Mouse (Mus musculus) forebrain, embryonic 11.5 days (tissue): Measurements from ENCODE around the gene Etnppl. TPM values are rescaled to one million over a fixed set of nuclear protein-coding genes. Genes with fewer than 3 reads are reported as not detected.

Experiments
- ATAC-seq: fragments of 200-750 bp; cut with Nextera tagmentation; replicated peaks from 2 replicates; pipeline ENCODE4 v1.8.0; 2017; ENCODE audit warnings: moderate TSS enrichment; ENCODE audit not compliant: low FRiP score
- DNase-seq: peaks from one replicate; pipeline ENCODE4 v3.0.0-alpha.2; 2017; ENCODE audit warnings: low spot score
- H3K27ac ChIP-seq: fragments of 300-500 bp; sonication (generic); 2 replicates; pipeline ENCODE4 v1.5.1; 2014; ENCODE audit warnings: low read depth, low read length
- H3K27me3 ChIP-seq: fragments of 300-500 bp; sonication (generic); 2 replicates; pipeline ENCODE4 v1.6.1; 2014; ENCODE audit warnings: mild to moderate bottlenecking, low read length, mixed read lengths; ENCODE audit not compliant: control insufficient read depth, insufficient read depth
- H3K36me3 ChIP-seq: fragments of 300-500 bp; sonication (generic); 2 replicates; pipeline ENCODE4 v1.6.1; 2014; ENCODE audit warnings: mild to moderate bottlenecking, low read length, moderate library complexity, mixed read lengths; ENCODE audit not compliant: control insufficient read depth, insufficient read depth
- H3K4me1 ChIP-seq: fragments of 300-500 bp; sonication (generic); replicated peaks from 2 replicates; pipeline ENCODE4 v1.6.1; 2014; ENCODE audit warnings: low read length, mixed read lengths; ENCODE audit not compliant: control insufficient read depth, insufficient read depth
- H3K4me2 ChIP-seq: fragments of 300-500 bp; sonication (generic); 2 replicates; pipeline ENCODE4 v1.6.1; 2014; ENCODE audit warnings: low read depth, mild to moderate bottlenecking, low read length, moderate library complexity, mixed read lengths; ENCODE audit not compliant: severe bottlenecking
- H3K4me3 ChIP-seq: fragments of 300-500 bp; sonication (generic); 2 replicates; pipeline ENCODE4 v1.5.1; 2014; ENCODE audit warnings: low read depth, low read length
- H3K9ac ChIP-seq: fragments of 300-500 bp; sonication (generic); 2 replicates; pipeline ENCODE4 v1.6.1; 2014; ENCODE audit warnings: low read length
- H3K9me3 ChIP-seq: fragments of 300-500 bp; sonication (generic); 2 replicates; pipeline ENCODE4 v1.6.1; 2016; ENCODE audit warnings: low read length, mixed read lengths; ENCODE audit not compliant: control insufficient read depth
- WGBS: fragments of 180-500 bp; shearing (Covaris S2); extraction: QIAGEN DNeasy Blood & Tissue Kit; methylation state at CpG from one replicate; pipeline ENCODE4 v1.1.7; 2014; 5-methylcytosine and 5-hydroxymethylcytosine counted together
- polyA plus RNA-seq: library from polyadenylated mRNA; unstranded; fragments of >200 nt; fragmentation: Nextera tagmentation; extraction: Ambion mirVana; gene quantifications from 2 replicates; pipeline ENCODE4 v1.2.1, GENCODE M21; 2014

Etnppl gene
- polyA plus RNA-seq, 1 experiment from 2014 or later: not detected

GRCm38 (mm10) chr3:130584007-130584406, 33.2 kb upstream of the Etnppl start:
- no peak overlapping the region for H3K27ac ChIP-seq
- no peaks in the 10 kb centered on the region for H3K4me1 ChIP-seq
- 75% methylated on average over 7 of the region's 7 CpGs for WGBS
- no peak overlapping the region for H3K4me2 ChIP-seq
- no peak for ATAC-seq
- H3K27me3 ChIP-seq: no peaks in the 10 kb centered on the region
- DNase-seq: no peak
- no peak overlapping the region for H3K4me3 ChIP-seq
- H3K9me3 ChIP-seq: no peaks in the 10 kb centered on the region
- no peak overlapping the region for H3K9ac ChIP-seq
- H3K36me3 ChIP-seq: no peaks in the 10 kb centered on the region

GRCm38 (mm10) chr3:130595050-130595449, 22.2 kb upstream of the Etnppl start:
- 92% methylated on average over 8 of the region's 8 CpGs for WGBS
- DNase-seq (no peak), ATAC-seq (no peak)
- no peaks in the 10 kb centered on the region for H3K27me3 ChIP-seq
- no peaks in the 10 kb centered on the region for H3K9me3 ChIP-seq
- no peak overlapping the region for H3K4me2 ChIP-seq
- no peak overlapping the region for H3K27ac ChIP-seq
- no peaks in the 10 kb centered on the region for H3K4me1 ChIP-seq
- no peak overlapping the region for H3K4me3 ChIP-seq
- no peaks in the 10 kb centered on the region for H3K36me3 ChIP-seq
- H3K9ac ChIP-seq: no peak overlapping the region

GRCm38 (mm10) chr3:130601491-130601890, 15.8 kb upstream of the Etnppl start:
- H3K4me3 ChIP-seq: no peak overlapping the region
- no peaks in the 10 kb centered on the region for H3K36me3 ChIP-seq
- H3K27me3 ChIP-seq: no peaks in the 10 kb centered on the region
- DNase-seq (no peak), ATAC-seq (no peak)
- no peaks in the 10 kb centered on the region for H3K4me1 ChIP-seq
- no peak overlapping the region for H3K27ac ChIP-seq
- WGBS: 79% methylated on average over 10 of the region's 10 CpGs
- no peak overlapping the region for H3K4me2 ChIP-seq
- no peak overlapping the region for H3K9ac ChIP-seq
- no peaks in the 10 kb centered on the region for H3K9me3 ChIP-seq

GRCm38 (mm10) chr3:130607924-130608323, 9.3 kb upstream of the Etnppl start:
- no peaks in the 10 kb centered on the region for H3K4me1 ChIP-seq
- H3K4me3 ChIP-seq: no peak overlapping the region
- ATAC-seq (no peak), DNase-seq (no peak)
- H3K27ac ChIP-seq: no peak overlapping the region
- H3K9ac ChIP-seq: no peak overlapping the region
- no peak overlapping the region for H3K4me2 ChIP-seq
- no peaks in the 10 kb centered on the region for H3K27me3 ChIP-seq
- no peaks in the 10 kb centered on the region for H3K36me3 ChIP-seq
- WGBS: 80% methylated on average over 2 of the region's 2 CpGs
- H3K9me3 ChIP-seq: no peaks in the 10 kb centered on the region

- DNase-seq: no peak
- ATAC-seq: no peak
- Histone ChIP-seq H3K9me3 (no peaks in the 10 kb centered on the region), H3K4me1 (no peaks in the 10 kb centered on the region; the same call in 1 of the 2 replicates), H3K4me3 (no peak overlapping the region), H3K9ac (no peak overlapping the region), H3K27me3 (no peaks in the 10 kb centered on the region), H3K4me2 (no peak overlapping the region), H3K36me3 (no peaks in the 10 kb centered on the region), H3K27ac (no peak overlapping the region)
- 90% methylated on average over 9 of the region's 9 CpGs for WGBS
These were observed 2.8 kb upstream of the Etnppl start for GRCm38 (mm10) chr3:130614444-130614843.

GRCm38 (mm10) chr3:130615625-130616024, 1.6 kb upstream of the Etnppl start:
- H3K4me1 ChIP-seq: no peaks in the 10 kb centered on the region; the same call in 1 of the 2 replicates
- H3K36me3 ChIP-seq: no peaks in the 10 kb centered on the region
- no peak overlapping the region for H3K4me3 ChIP-seq
- no peaks in the 10 kb centered on the region for H3K9me3 ChIP-seq
- WGBS: 68% methylated on average over 8 of the region's 8 CpGs
- H3K4me2 ChIP-seq: no peak overlapping the region
- no peak for ATAC-seq
- DNase-seq: no peak
- H3K27ac ChIP-seq: no peak overlapping the region
- H3K9ac ChIP-seq: no peak overlapping the region
- H3K27me3 ChIP-seq: no peaks in the 10 kb centered on the region

GRCm38 (mm10) chr3:130620517-130621146, 3.4 kb downstream of the Etnppl start:
- Histone ChIP-seq H3K9me3 (no peaks in the 10 kb centered on the region), H3K4me2 (no peak overlapping the region), H3K9ac (no peak overlapping the region), H3K27ac (no peak overlapping the region), H3K4me3 (no peak overlapping the region), H3K27me3 (no peaks in the 10 kb centered on the region), H3K36me3 (no peaks in the 10 kb centered on the region), H3K4me1 (no peaks in the 10 kb centered on the region; the same call in 1 of the 2 replicates)
- ATAC-seq: no peak
- WGBS: 71% methylated on average over 12 of the region's 12 CpGs
- no peak for DNase-seq

GRCm38 (mm10) chr3:130628358-130628757, 11.1 kb downstream of the Etnppl start:
- no peaks in the 10 kb centered on the region for H3K36me3 ChIP-seq
- H3K4me1 ChIP-seq: no peaks in the 10 kb centered on the region
- H3K4me2 ChIP-seq: no peak overlapping the region
- no peak overlapping the region for H3K4me3 ChIP-seq
- no peak for DNase-seq
- H3K9ac ChIP-seq: no peak overlapping the region
- H3K27ac ChIP-seq: no peak overlapping the region
- no peaks in the 10 kb centered on the region for H3K27me3 ChIP-seq
- H3K9me3 ChIP-seq: no peaks in the 10 kb centered on the region
- 88% methylated on average over 5 of the region's 5 CpGs for WGBS
- ATAC-seq: no peak

- WGBS: 80% methylated on average over 5 of the region's 5 CpGs
These were observed 16.6 kb downstream of the Etnppl start for GRCm38 (mm10) chr3:130633859-130634258.

More at GRCm38 (mm10) chr3:130633859-130634258, 16.6 kb downstream of the Etnppl start:
- Histone ChIP-seq H3K27ac (no peak overlapping the region), H3K4me2 (no peak overlapping the region), H3K4me3 (no peak overlapping the region), H3K9me3 (no peaks in the 10 kb centered on the region), H3K9ac (no peak overlapping the region), H3K27me3 (no peaks in the 10 kb centered on the region), H3K4me1 (no peaks in the 10 kb centered on the region), H3K36me3 (no peaks in the 10 kb centered on the region)
- ATAC-seq (no peak), DNase-seq (no peak)
